Mouse (Mus musculus): ENCODE results near the gene Cstf2. TPM values are rescaled to one million over a fixed set of nuclear protein-coding genes. Genes with fewer than 3 reads are reported as not detected.

The Cstf2 gene
- total RNA-seq (2021) = 10 to 100 TPM; 10.7 to 11.2 TPM
- long read RNA-seq, experiment 1, full-length matches to known transcripts = 7 of 8 reads
- long read RNA-seq, experiment 1, partial matches to known transcripts = 1 of 8 reads
- long read RNA-seq, experiment 1, other reads (novel, unspliced or antisense) = 0 of 8 reads
- long read RNA-seq, experiment 2, full-length matches to known transcripts = 3 of 5 reads
- long read RNA-seq, experiment 2, partial matches to known transcripts = 2 of 5 reads
- long read RNA-seq, experiment 2, other reads (novel, unspliced or antisense) = 0 of 5 reads

DNA sequence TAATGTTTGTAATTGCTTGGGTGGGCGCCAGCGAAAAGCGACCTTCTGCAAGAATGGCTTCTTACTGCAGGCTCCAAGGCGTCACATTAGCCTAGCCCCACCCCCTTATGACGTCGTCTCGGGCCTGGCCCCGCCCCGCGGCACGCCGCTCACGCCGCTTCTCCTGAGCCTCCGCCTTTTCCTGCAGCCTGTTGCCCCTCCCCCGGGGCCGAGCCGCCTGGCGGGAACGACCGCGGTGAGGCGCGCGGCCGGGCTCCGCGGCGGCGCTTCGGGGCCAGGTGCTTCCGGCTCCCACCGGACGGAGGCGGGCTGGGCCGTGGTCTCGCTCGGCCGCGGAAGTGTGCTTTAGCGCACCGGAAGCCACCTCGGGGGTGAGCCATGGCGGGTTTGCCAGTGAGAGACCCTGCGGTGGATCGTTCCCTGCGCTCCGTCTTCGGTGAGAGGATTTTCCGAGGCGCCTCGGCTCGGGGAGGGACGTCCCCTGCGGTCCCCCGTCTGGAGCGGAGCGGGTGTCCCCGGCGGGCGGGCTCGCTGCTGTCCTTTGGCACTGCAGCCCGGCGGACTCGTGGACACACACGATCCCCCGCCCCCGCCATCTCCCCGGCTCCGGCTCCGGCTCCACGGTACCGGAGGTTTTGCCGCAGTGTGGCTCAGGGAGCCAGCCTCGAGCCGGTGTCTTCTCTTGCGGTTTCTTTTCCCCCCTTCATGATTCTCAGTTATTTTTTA lies at the start of gene Cstf2:
Gene Cstf2 (plus strand): TSS at position 201 of the 726 bp plus-strand sequence.
- DNase-seq = peak; percentile 94 to 95

DNA sequence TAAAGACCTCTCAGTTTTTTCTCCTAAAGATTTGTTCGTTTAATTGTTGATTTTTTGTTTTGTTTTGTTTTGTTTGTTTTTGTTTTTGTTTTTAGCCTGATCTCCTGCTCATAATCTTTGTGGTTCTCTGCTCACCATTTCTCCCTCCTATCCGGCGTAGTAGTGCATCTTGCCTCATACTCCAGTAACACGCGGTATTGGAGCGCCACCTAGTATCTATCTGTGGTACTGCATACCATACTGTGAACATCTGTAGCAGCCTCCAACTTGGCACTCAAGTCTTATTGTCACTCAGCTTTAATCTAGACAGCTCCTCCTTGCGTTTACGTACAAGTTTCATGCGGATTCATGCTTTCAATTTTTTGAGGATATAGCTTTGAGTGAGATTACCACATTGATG lies 40.0 kb upstream of the Cstf2 start:
- DNase-seq = peak; percentile 60 to 80

DNA sequence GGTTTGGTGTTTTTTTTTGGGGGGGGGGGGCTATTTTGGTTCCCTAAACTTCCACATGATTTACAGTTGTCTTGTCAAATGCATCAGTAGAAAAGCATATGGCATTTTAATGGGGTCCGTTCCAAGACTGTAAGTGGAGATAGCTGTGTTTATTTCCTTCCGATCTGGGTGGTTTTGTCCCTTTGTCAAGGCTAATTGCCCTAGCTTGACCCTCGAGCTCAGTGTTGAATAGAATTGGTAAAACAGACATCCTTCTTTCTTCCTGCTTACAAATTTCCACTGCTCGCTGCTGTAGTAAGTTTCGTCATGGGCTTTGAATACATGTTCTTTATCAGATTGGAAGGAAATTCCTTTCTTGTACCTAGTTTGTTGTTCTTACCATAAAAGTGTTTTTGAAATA lies 38.3 kb upstream of the Cstf2 start:
- peak in 1 of 2 experiments; percentile 42 for DNase-seq

DNA sequence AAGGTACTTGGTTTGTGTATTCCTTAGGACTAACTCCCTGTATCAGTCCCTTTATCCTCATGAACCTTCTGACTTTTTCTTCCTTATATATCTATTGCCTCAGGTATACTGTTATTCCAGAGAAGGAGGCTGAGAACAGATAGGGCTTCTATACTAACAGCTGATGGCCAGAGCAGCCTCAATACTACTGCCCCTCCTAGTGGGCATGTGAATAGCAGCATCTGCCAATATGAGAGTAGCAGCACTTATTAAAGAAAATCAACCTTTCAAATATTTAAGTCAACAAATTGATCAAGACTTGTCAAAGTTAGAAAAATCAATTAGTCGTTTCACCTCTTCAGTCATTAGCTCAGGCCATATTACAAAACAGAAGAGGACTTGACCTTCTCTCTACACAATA lies 10.0 kb upstream of the Cstf2 start:
- no peak for DNase-seq

DNA sequence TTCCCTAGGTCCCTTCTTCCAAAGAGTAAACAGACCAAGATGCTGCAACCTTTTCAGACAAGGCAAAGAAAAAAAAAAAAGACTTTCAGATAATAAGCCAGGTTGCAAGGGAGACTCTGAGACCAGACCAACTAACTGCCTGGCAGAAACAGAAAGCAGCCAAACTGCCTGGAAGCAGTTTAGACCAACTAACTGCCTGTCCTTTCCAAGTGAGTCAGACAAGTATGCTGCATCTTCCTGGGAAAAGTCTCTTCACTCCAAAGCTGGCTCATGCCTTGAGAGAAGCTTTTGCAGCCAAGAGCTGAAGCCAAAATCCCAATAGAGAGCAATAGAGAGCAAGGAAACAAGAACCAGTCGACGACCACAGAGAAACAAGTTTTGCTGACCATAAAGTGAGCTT lies 2.1 kb upstream of the Cstf2 start:
- DNase-seq = peak; percentile 15 to 17

DNA sequence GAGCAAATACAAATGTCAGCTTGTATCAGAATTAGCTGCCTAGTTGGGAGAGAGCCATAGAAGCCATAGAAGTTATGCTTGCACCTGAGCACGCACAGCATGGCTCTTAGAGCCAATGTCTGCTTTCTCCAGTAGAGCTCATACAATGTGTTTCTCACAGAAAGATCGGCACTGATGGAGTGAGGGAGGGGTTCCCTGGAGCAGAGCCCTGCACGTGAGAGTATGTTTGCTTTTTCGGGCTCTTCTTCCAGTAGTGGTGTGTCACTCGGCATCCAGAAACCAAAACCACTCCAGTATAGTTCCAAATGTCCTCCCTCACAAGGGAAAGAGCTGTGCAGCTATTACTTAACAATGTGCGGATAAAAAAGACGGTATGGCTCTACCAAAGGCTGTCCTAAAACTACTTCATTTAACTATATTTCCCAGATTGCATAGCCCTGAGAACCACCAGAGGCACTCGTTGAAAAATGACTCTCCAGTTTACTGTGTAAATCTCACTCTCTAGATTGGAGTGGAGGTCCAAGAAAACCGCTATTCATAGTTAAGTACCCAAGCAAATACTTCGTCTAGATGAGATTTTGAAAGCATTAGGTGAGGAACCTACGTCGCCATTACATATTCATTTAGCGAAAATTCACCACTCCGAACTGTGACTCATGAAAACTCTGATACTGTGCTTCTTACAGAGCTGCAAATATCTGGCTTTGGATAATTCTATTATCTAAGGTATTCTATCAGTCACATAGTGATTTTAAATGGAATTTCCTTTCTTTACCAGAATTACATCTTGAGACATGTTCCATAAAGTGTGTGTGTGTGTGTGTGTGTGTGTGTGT lies 729 bp upstream of the Cstf2 start:
- DNase-seq = no peak

DNA sequence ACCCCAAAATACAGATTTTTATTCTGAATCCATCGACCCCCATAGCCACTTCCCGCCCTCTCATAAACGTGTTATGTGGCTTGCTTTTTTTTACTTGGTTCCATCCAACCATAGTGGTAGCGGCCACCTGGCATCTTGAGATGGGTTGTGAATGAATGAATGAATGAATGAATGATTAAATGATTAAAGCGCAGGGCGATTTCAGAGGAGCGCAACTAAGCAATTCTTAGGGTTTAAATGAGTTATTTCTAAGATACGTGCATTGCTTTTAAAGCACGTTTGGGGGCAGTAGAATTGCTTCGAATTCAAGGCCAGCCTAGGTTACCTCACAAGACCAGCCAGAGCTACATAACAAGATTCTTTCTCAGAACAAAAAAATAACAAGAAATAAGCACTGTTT lies 777 bp downstream of the Cstf2 start:
- DNase-seq = peak in 1 of 2 experiments; percentile 5

DNA sequence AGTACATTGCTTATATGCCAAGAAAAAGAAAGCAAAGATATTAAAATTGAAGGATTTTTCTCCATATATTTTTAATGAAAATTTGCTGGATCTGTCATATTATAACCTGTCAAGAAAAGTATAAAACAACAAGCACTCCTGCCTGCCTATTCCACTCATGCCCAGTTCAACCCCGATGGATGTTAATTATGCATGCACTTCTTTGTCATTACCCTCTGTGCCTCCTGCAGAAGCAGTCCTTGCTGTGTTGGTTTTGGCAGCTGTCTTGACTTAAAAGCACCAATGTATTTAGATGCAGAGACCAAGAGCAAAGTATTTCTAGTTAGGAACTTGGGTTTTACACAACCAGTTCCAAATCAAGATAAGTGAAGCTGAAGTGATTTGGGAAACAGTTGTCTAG lies 26.5 kb downstream of the Cstf2 start:
- no peak for DNase-seq

DNA sequence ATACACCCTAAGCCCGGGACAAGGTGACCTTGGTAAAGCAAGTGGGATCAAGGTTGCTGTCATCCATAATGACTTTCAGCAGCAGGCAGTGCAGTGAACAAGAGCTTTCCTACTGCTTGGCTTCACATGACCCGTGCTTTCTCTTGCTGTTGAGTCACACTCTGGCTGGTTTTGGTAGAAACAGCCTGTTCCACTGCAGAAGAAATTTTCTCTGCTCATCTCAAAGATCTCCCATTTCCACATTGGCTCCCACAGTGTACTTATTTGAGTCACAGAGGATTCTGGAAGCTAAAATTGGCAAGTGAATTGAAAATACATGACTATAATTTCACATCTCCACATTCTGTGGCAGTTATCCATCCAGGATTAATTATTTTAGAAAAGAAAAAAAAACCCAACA lies 43.7 kb downstream of the Cstf2 start:
- DNase-seq = peak in 1 of 2 experiments; percentile 0

DNA sequence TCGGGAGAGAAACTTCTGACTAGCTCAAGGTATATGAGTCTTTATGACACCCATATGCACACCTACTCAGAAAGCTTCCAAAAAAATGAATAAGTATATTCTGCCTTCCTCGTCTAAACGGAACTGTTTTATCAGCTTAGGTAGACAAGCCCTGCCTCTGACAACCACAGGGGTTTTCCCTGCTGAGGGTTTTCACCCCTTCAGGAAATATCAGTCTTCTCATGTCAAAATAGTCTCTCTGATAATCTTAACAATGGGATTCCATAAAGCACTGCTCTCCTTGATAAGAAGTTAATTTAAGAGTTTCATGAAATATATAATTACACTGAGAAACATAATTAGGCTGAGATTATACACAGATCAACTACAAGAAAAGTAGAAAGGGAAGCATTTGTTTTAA lies 52.8 kb downstream of the Cstf2 start:
- DNase-seq = no peak

DNA sequence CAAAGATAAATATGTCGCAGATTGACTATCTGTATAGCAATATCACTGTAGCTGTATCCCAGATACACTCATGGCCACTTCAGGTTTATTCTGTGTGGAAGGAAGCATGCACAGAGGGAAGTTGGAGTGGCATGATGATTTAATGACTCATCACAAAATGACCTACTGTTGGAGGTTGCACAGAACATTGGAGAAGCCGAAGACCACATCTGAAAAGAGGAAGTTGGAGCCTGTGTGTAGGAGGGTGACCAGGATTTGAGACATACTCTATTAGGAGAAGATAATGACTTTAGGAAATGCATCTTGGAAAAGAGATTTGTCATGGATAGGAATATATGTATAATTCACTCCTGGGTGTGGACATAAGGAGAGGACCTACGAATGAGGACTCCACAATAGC lies 57.4 kb downstream of the Cstf2 start:
- DNase-seq = peak in 1 of 2 experiments; percentile 0

DNA sequence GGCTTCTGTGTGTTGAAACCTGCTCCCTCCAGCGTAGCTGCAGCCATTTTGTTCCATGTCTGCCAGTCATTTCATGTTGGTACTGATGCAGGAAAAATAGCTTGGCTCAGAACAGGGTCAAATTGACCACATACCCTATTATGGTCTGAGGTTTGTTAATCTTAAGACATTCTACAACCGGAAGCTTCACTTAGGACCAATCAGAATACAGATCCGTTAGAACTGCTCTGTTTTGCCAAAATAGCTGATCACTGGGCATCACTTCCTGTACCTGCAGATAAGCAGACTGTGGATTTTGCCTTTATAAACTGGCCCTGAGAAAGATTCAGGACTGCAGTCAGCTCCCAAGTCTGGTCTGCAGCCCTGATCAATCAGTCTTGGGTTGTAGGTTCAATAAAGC lies 69.6 kb downstream of the Cstf2 start:
- DNase-seq = no peak

DNA sequence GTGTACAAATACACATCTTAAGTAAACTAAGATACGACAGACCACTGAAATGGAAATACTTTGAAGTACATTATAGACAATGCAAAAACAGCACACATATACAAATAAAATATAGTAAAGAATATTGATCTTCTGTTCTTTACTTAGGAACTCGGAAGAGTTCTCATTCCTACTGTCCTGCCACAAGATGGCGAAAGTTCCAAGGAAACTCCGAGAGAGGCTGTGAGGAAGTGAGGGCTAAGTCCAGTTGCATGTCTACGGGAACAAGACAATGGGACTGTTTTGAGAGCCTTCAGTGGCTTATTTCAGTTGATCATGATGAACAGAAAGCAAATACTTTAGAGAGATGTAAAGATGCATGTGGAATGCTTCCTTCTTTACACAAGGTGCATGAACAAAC lies 73.3 kb downstream of the Cstf2 start:
- peak; percentile 2 to 17 for DNase-seq

DNA sequence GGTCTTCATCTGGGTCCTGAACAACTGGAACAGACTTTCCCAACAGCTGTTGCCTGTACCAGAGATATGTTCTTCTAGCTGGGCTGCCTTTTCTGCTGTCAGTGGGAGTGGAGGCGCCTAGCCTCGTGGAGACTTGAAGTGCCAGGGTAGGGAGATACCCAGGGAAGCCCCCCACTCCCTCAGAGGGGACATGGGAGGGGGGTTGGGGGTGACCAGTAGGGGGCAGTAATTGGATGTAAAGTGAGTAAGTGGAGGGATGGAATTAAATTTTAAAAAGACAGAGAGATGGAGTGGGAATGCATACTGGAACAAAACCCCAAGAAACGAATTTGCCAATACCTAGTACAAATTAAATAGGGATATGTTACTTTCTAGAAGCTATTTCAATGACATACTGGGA lies 74.8 kb downstream of the Cstf2 start:
- DNase-seq = no peak

Small RNA genes lying within 50 kb of the gene (microRNA-seq; reads per million reads assigned to microRNA genes)
- gene Mir3112 = 0 to 0.38 reads per million in 2 experiments

Other genes with a start within 250 kb of the Cstf2 start
- gene Tnmd, start 208.2 kb upstream of the Cstf2 start, total RNA-seq (2021) = not detected
- gene Tspan6, start 160.8 kb upstream of the Cstf2 start, total RNA-seq (2021) = 1 to 10 TPM; 8.6 to 8.9 TPM
- 1 to 10 TPM; 3.1 to 4.3 TPM for gene Srpx2, start 150.8 kb upstream of the Cstf2 start, total RNA-seq (2021)
- gene Sytl4, start 77.4 kb upstream of the Cstf2 start, total RNA-seq (2021) = 1 to 10 TPM; 1.7 to 2.2 TPM
- 1 to 10 TPM in 1 of 2 experiments, under 1 TPM in 1; 0.87 to 2.3 TPM for gene Xkrx, start 102.9 kb downstream of the Cstf2 start, total RNA-seq (2021)
- gene Arl13a, start 128.3 kb downstream of the Cstf2 start, total RNA-seq (2021) = not detected
- under 1 TPM in 1 of 2 experiments, not detected in 1; 0.57 TPM for gene Nox1, start 162.8 kb downstream of the Cstf2 start, total RNA-seq (2021)
- 10 to 100 TPM; 40.0 to 55.0 TPM for gene Trmt2b, start 217.8 kb downstream of the Cstf2 start, total RNA-seq (2021)
- gene Tmem35a, start 236.0 kb downstream of the Cstf2 start, total RNA-seq (2021) = 1 to 10 TPM; 2.1 to 2.2 TPM
- under 1 TPM; 0.30 to 0.64 TPM for gene Cenpi, start 248.9 kb downstream of the Cstf2 start, total RNA-seq (2021)

Data from heart, adult 18-20 months (tissue).